In the genomic region with DNA sequence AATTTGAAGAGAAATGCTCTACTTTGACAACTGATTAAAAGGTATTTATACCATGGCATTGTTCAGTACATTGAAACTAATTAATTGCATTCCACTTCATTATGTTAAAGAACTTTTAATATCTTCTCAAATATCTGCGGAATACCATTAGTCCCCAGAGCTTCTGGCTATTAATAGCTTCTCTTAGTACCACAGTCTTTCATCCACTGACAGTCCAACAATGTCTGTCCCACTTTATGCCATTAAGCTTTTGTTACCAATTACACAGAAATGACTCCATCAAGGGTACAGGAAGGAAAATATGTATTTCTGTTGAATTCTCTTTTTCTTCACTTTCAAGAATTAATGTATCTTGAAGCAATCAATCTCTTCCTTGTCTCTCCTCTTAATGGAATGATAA, we compare ENCODE assay signal across 23 mouse cellular contexts.
A peak's percentile ranks its signal among the peaks of the same experiment; 100 is the strongest.
DNase-seq lines count a peak whose midpoint lies in the region; ATAC-seq and TF ChIP-seq lines count a peak whose summit lies in the region.
"Had no signal": no experiment of that assay in that cellular context is flagged by ENCODE, and none has a peak within 500 bp of the region (broad histone marks: within the 10 kb centered on the region; RNA-seq: fewer than 3 reads in every experiment).

No protein-coding gene starts in this region.

- DNase-seq in forebrain, embryonic 11.5 days (ENCODE audit: low spot score), result no peak
- peak; percentile 9 for DNase-seq in midbrain, postnatal 0 days (ENCODE audit: low spot score)
- peak; percentile 57 for DNase-seq in brain, embryonic 14.5 days (ENCODE audit: low read depth)
- DNase-seq in left cerebral cortex, adult 9 months (ENCODE audit: low spot score in 2 of 2), result no peak
- DNase-seq: adrenal gland, adult 8-10 months; adrenal gland, postnatal 25 days; cerebellum, adult 18-20 months; cerebellum, adult 9-10 months; cerebellum, postnatal 14 days; gastrocnemius, postnatal 10 days; gastrocnemius, postnatal 36 days; heart, adult 2 months; heart, postnatal 14 days; heart, postnatal 4 days; kidney, adult 11 months had no signal

- H3K4me1 ChIP-seq in forebrain, embryonic 16.5 days (replicated peaks; ENCODE audit: control insufficient read depth, insufficient read depth, low read length), result no peaks in the 10 kb centered on the region
- H3K4me1 ChIP-seq in forebrain, embryonic 11.5 days (replicated peaks; ENCODE audit: control insufficient read depth, insufficient read depth, low read length), result no peaks in the 10 kb centered on the region
- H3K4me1 ChIP-seq in midbrain, postnatal 0 days (ENCODE audit: insufficient read depth, low read length), result no peaks in the 10 kb centered on the region
- H3K4me1 ChIP-seq in midbrain, embryonic 13.5 days (replicated peaks), result no peaks in the 10 kb centered on the region
- H3K4me1 ChIP-seq: heart, embryonic 10.5 days; heart, embryonic 13.5 days; hindbrain, embryonic 15.5 days; intestine, embryonic 15.5 days had no signal

- no peak for TF ChIP-seq POLR2A in brain, embryonic 14.5 days (IDR thresholded peaks at IDR 0.05; ENCODE audit: borderline replicate concordance, extremely low read depth, insufficient read depth, insufficient read length, poor library complexity, severe bottlenecking)

- H3K27ac ChIP-seq in forebrain, embryonic 16.5 days (ENCODE audit: low read length), result no peak overlapping the region
- H3K27ac ChIP-seq in forebrain, embryonic 11.5 days (ENCODE audit: low read depth, low read length), result no peak overlapping the region
- H3K27ac ChIP-seq in midbrain, postnatal 0 days (ENCODE audit: low read depth, low read length), result no peak overlapping the region
- H3K27ac ChIP-seq in midbrain, embryonic 13.5 days, result no peak overlapping the region
- H3K27ac ChIP-seq: heart, adult 2 months; heart, embryonic 10.5 days; heart, embryonic 13.5 days; hindbrain, embryonic 15.5 days; intestine, embryonic 15.5 days had no signal

- ATAC-seq in forebrain, embryonic 16.5 days, result peak; percentile 70
- no peak for ATAC-seq in forebrain, embryonic 11.5 days (replicated peaks; ENCODE audit: low FRiP score)
- ATAC-seq in midbrain, postnatal 0 days (ENCODE audit: low FRiP score), result no peak
- no peak for ATAC-seq in midbrain, embryonic 13.5 days
- ATAC-seq: activated CD4-positive, CD25-positive, alpha-beta regulatory T cell, adult 4 months; CD4-positive, CD25-positive, alpha-beta regulatory T cell, adult 4 months; intestine, embryonic 15.5 days had no signal

- no peaks in the 10 kb centered on the region for H3K27me3 ChIP-seq in forebrain, embryonic 16.5 days (replicated peaks; ENCODE audit: control insufficient read depth, insufficient read depth, low read length)
- no peaks in the 10 kb centered on the region for H3K27me3 ChIP-seq in forebrain, embryonic 11.5 days (ENCODE audit: control insufficient read depth, insufficient read depth, low read length)
- H3K27me3 ChIP-seq in midbrain, postnatal 0 days (ENCODE audit: insufficient read depth, low read length), result no peaks in the 10 kb centered on the region
- no peaks in the 10 kb centered on the region for H3K27me3 ChIP-seq in midbrain, embryonic 13.5 days
- H3K27me3 ChIP-seq: heart, embryonic 13.5 days; hindbrain, embryonic 15.5 days; intestine, embryonic 15.5 days had no signal

- WGBS in forebrain, embryonic 16.5 days, result 74% methylated on average over 1 of the region's 1 CpGs
- WGBS in forebrain, embryonic 11.5 days, result 97% methylated on average over 1 of the region's 1 CpGs
- 72% methylated on average over 1 of the region's 1 CpGs for WGBS in midbrain, postnatal 0 days
- WGBS in midbrain, embryonic 13.5 days, result 88% methylated on average over 1 of the region's 1 CpGs

- H3K4me3 ChIP-seq in forebrain, embryonic 16.5 days (replicated peaks; ENCODE audit: low read length), result no peak overlapping the region
- H3K4me3 ChIP-seq in forebrain, embryonic 11.5 days (ENCODE audit: low read depth, low read length), result no peak overlapping the region
- H3K4me3 ChIP-seq in midbrain, postnatal 0 days (ENCODE audit: low read depth, low read length), result no peak overlapping the region
- H3K4me3 ChIP-seq in midbrain, embryonic 13.5 days (replicated peaks), result no peak overlapping the region
- H3K4me3 ChIP-seq: heart, adult 2 months; heart, embryonic 10.5 days; heart, embryonic 13.5 days; hindbrain, embryonic 15.5 days; intestine, embryonic 15.5 days had no signal

- no peak for TF ChIP-seq CTCF in midbrain, postnatal 0 days (IDR thresholded peaks at IDR 0.05)
- TF ChIP-seq CTCF in brain, embryonic 14.5 days (IDR thresholded peaks at IDR 0.05; ENCODE audit: borderline replicate concordance, extremely low read depth, insufficient read depth, insufficient read length), result no peak

- H3K36me3 ChIP-seq in forebrain, embryonic 16.5 days (ENCODE audit: control insufficient read depth, insufficient read depth), result no peaks in the 10 kb centered on the region
- no peaks in the 10 kb centered on the region for H3K36me3 ChIP-seq in forebrain, embryonic 11.5 days (ENCODE audit: control insufficient read depth, insufficient read depth, low read length)
- H3K36me3 ChIP-seq in midbrain, postnatal 0 days (ENCODE audit: insufficient read depth, low read length), result no peaks in the 10 kb centered on the region
- H3K36me3 ChIP-seq in midbrain, embryonic 13.5 days, result no peaks in the 10 kb centered on the region
- H3K36me3 ChIP-seq: heart, embryonic 10.5 days; heart, embryonic 13.5 days; hindbrain, embryonic 15.5 days; intestine, embryonic 15.5 days had no signal

- H3K9ac ChIP-seq in forebrain, embryonic 16.5 days (replicated peaks; ENCODE audit: low read depth, low read length), result no peak overlapping the region
- H3K9ac ChIP-seq in forebrain, embryonic 11.5 days (ENCODE audit: low read length), result no peak overlapping the region
- H3K9ac ChIP-seq in midbrain, postnatal 0 days (replicated peaks; ENCODE audit: low read length, poor library complexity, severe bottlenecking), result no peak overlapping the region
- no peak overlapping the region for H3K9ac ChIP-seq in midbrain, embryonic 13.5 days (replicated peaks)
- H3K9ac ChIP-seq: heart, embryonic 13.5 days; hindbrain, embryonic 15.5 days; intestine, embryonic 15.5 days had no signal

- H3K4me2 ChIP-seq in forebrain, embryonic 16.5 days (ENCODE audit: low read length), result no peak overlapping the region
- no peak overlapping the region for H3K4me2 ChIP-seq in forebrain, embryonic 11.5 days (ENCODE audit: low read depth, low read length, severe bottlenecking)
- no peak overlapping the region for H3K4me2 ChIP-seq in midbrain, postnatal 0 days (ENCODE audit: low read depth, low read length, poor library complexity, severe bottlenecking)
- no peak overlapping the region for H3K4me2 ChIP-seq in midbrain, embryonic 13.5 days (replicated peaks)
- H3K4me2 ChIP-seq: heart, embryonic 13.5 days; hindbrain, embryonic 15.5 days; intestine, embryonic 15.5 days had no signal

- H3K9me3 ChIP-seq in forebrain, embryonic 16.5 days (ENCODE audit: control insufficient read depth, low read length), result no peaks in the 10 kb centered on the region
- H3K9me3 ChIP-seq in forebrain, embryonic 11.5 days (ENCODE audit: control insufficient read depth, low read length), result no peaks in the 10 kb centered on the region
- no peaks in the 10 kb centered on the region for H3K9me3 ChIP-seq in midbrain, postnatal 0 days (ENCODE audit: low read length)
- H3K9me3 ChIP-seq in midbrain, embryonic 13.5 days, result no peaks in the 10 kb centered on the region
- H3K9me3 ChIP-seq: heart, embryonic 10.5 days; heart, embryonic 13.5 days; hindbrain, embryonic 15.5 days; intestine, embryonic 15.5 days had no signal

Comparison
In these comparisons a context has a peak if more than half of its experiments do, and no peak if none do; other contexts are left out.
1. DNase-seq: peak in midbrain, postnatal 0 days (single experiment) and brain, embryonic 14.5 days (single experiment); none in forebrain, embryonic 11.5 days (single experiment) and left cerebral cortex, adult 9 months (0 of 2).